ENCODE assay signal across 27 mouse cellular contexts in genomic region chr17:30129220-30129619, GRCm38 (mm10).
"Had no signal": no experiment of that assay in that cellular context is flagged by ENCODE, and none has a peak within 500 bp of the region (broad histone marks: within the 10 kb centered on the region; RNA-seq: fewer than 3 reads in every experiment).

No protein-coding gene starts in this region.

- H3K9ac ChIP-seq: heart, embryonic 12.5 days; hindbrain, embryonic 12.5 days; hindbrain, embryonic 14.5 days; intestine, embryonic 15.5 days; limb, embryonic 12.5 days; liver, embryonic 13.5 days; liver, embryonic 15.5 days; liver, postnatal 0 days had no signal

- H3K27me3 ChIP-seq: heart, embryonic 12.5 days; hindbrain, embryonic 12.5 days; intestine, embryonic 15.5 days; limb, embryonic 12.5 days; liver, embryonic 13.5 days; liver, embryonic 15.5 days had no signal

- H3K27ac ChIP-seq: gastrocnemius, adult 2 months; heart, embryonic 10.5 days; hindbrain, embryonic 10.5 days; hindbrain, embryonic 12.5 days; hindbrain, embryonic 14.5 days; intestine, embryonic 15.5 days; limb, embryonic 10.5 days; limb, embryonic 12.5 days; liver, embryonic 13.5 days; liver, embryonic 15.5 days had no signal

- H3K36me3 ChIP-seq: heart, embryonic 10.5 days; hindbrain, embryonic 12.5 days; intestine, embryonic 15.5 days; liver, embryonic 13.5 days; liver, embryonic 15.5 days had no signal

- H3K9me3 ChIP-seq: heart, embryonic 10.5 days; heart, embryonic 12.5 days; hindbrain, embryonic 10.5 days; hindbrain, embryonic 12.5 days; intestine, embryonic 15.5 days; limb, embryonic 10.5 days; limb, embryonic 12.5 days; liver, embryonic 13.5 days; liver, embryonic 15.5 days had no signal

- ATAC-seq: hindbrain, embryonic 16.5 days; intestine, embryonic 15.5 days; intestine, postnatal 0 days; liver, postnatal 0 days had no signal

- H3K4me3 ChIP-seq: gastrocnemius, adult 2 months; heart, embryonic 10.5 days; heart, embryonic 12.5 days; hindbrain, embryonic 10.5 days; hindbrain, embryonic 12.5 days; intestine, embryonic 15.5 days; layer of hippocampus, adult 2 months; left cerebral cortex, adult 2 months; limb, embryonic 10.5 days; limb, embryonic 12.5 days; liver, embryonic 13.5 days; liver, embryonic 15.5 days had no signal

- H3K4me2 ChIP-seq: heart, embryonic 12.5 days; hindbrain, embryonic 12.5 days; hindbrain, embryonic 14.5 days; intestine, embryonic 15.5 days; limb, embryonic 12.5 days; liver, embryonic 11.5 days; liver, embryonic 13.5 days; liver, embryonic 15.5 days had no signal

- DNase-seq: gastrocnemius, adult 2 months; gastrocnemius, postnatal 10 days; gastrocnemius, postnatal 25 days; heart, postnatal 10 days; heart, postnatal 4 days; kidney, adult 18-20 months; kidney, adult 8-10 months; kidney, postnatal 10 days; kidney, postnatal 25 days; kidney, postnatal 4 days; liver; liver, embryonic 13.5 days; liver, postnatal 0 days had no signal
